Mouse (Mus musculus): ENCODE results near the gene Awat1. TPM values are rescaled to one million over a fixed set of nuclear protein-coding genes. Genes with fewer than 3 reads are reported as not detected.

Gene Awat1
- polyA plus RNA-seq (2021; fragmentation: Nextera tagmentation), result not detected in 2 replicates
- long read RNA-seq, experiment 1, result 0 reads
- long read RNA-seq, experiment 2, result 0 reads

GRCm38 (mm10) chrX:100571951-100572350 lies at the start of gene Awat1:
Awat1 (plus strand) TSS chrX:100572251.

GRCm38 (mm10) chrX:100524471-100524870 lies 47.6 kb upstream of the Awat1 start, which contains the start of gene Dgat2l6:
Dgat2l6 (plus strand) TSS chrX:100524838.

GRCm38 (mm10) chrX:100594791-100595190 lies 22.7 kb downstream of the Awat1 start, which contains the start of gene P2ry4:
P2ry4 (minus strand) TSS chrX:100594869.

GRCm38 (mm10) chrX:100605314-100605713 lies 33.3 kb downstream of the Awat1 start, which contains the start of gene Arr3:
Arr3 (plus strand) TSS chrX:100605497.

GRCm38 (mm10) chrX:100625546-100625801 lies 53.4 kb downstream of the Awat1 start, which contains the start of gene Kif4:
Kif4 (plus strand) TSS chrX:100625737.

GRCm38 (mm10) chrX:100625802-100626793 lies 54.0 kb downstream of the Awat1 start, which contains the start of gene Pdzd11:
Pdzd11 (minus strand) TSS chrX:100626568.

Other genes starting within 250 kb of the Awat1 start
- not detected in 2 replicates for gene Otud6a, start 143.2 kb upstream of the Awat1 start, polyA plus RNA-seq (2021; fragmentation: Nextera tagmentation)
- 0.21 and 0.26 TPM in 2 replicates for gene Awat2, start 129.5 kb upstream of the Awat1 start, polyA plus RNA-seq (2021; fragmentation: Nextera tagmentation)
- gene Igbp1, start 78.0 kb upstream of the Awat1 start, polyA plus RNA-seq (2021; fragmentation: Nextera tagmentation), result 27.0 and 31.3 TPM in 2 replicates
- gene Dgat2l6, start 47.4 kb upstream of the Awat1 start, polyA plus RNA-seq (2021; fragmentation: Nextera tagmentation), result 0.04 TPM in 1 of 2 replicates, not detected in the other
- gene P2ry4, start 22.6 kb downstream of the Awat1 start, polyA plus RNA-seq (2021; fragmentation: Nextera tagmentation), result not detected in 2 replicates
- gene Arr3, start 33.2 kb downstream of the Awat1 start, polyA plus RNA-seq (2021; fragmentation: Nextera tagmentation), result 0.18 TPM in 1 of 2 replicates, not detected in the other
- 0.18 and 0.21 TPM in 2 replicates for gene Kif4, start 53.5 kb downstream of the Awat1 start, polyA plus RNA-seq (2021; fragmentation: Nextera tagmentation)
- gene Pdzd11, start 54.3 kb downstream of the Awat1 start, polyA plus RNA-seq (2021; fragmentation: Nextera tagmentation), result 84.5 and 94.6 TPM in 2 replicates
- gene Gdpd2, start 157.6 kb downstream of the Awat1 start, polyA plus RNA-seq (2021; fragmentation: Nextera tagmentation), result 3.9 and 4.5 TPM in 2 replicates
- gene Dlg3, start 195.5 kb downstream of the Awat1 start, polyA plus RNA-seq (2021; fragmentation: Nextera tagmentation), result 9.9 and 10.3 TPM in 2 replicates